Comparison of ENCODE assay signal across 8 mouse cellular contexts in genomic region chr1:132067261-132068255, GRCm38 (mm10). TPM values are rescaled to one million over a fixed set of nuclear protein-coding genes. Genes with fewer than 3 reads are reported as not detected.
DNase-seq lines count a peak whose midpoint lies in the region; ATAC-seq and TF ChIP-seq lines count a peak whose summit lies in the region.

Gene Mfsd4a, minus strand, starts transcription at chr1:132068062.

- no peaks in the 10 kb centered on the region; a peak in 1 of 4 replicates for H3K4me1 ChIP-seq in ES-E14 (ENCODE audit: control insufficient read depth in 2 of 2, insufficient read depth in 2 of 2, low read length in 2 of 2, poor library complexity in 1 of 2)
- peaks cover 11% of the 10 kb centered on the region; the same call in 1 of the 2 replicates for H3K4me1 ChIP-seq in forebrain, postnatal 0 days (ENCODE audit: insufficient read depth)
- peaks cover 6% of the 10 kb centered on the region for H3K4me1 ChIP-seq in lung, embryonic 16.5 days (replicated peaks; ENCODE audit: control insufficient read depth, insufficient read depth, low read length)

- H3K9me3 ChIP-seq in ES-E14 (ENCODE audit: control insufficient read depth, insufficient read depth, low read depth, low read length), result no peaks in the 10 kb centered on the region
- no peaks in the 10 kb centered on the region for H3K9me3 ChIP-seq in forebrain, postnatal 0 days (ENCODE audit: low read length)
- no peaks in the 10 kb centered on the region for H3K9me3 ChIP-seq in lung, embryonic 16.5 days (ENCODE audit: control insufficient read depth, low read length)

- DNase-seq in ES-E14 (ENCODE audit: low read depth, low spot score), result no peak
- peak; percentile 74 for DNase-seq in cerebellum, adult 11 months
- DNase-seq in forebrain, postnatal 0 days, result peak; percentile 26
- peak; percentile 41 for DNase-seq in layer of hippocampus, adult 9-11 months
- DNase-seq in retina, embryonic 14.5 days (ENCODE audit: low spot score), result peak; percentile 65
- peak; percentile 76 for DNase-seq in thymus, postnatal 4 days

- peak within 1 kb of the TSS; percentile 50 to 54; a peak in 3 of 4 replicates for H3K4me3 ChIP-seq in ES-E14 (ENCODE audit: insufficient read depth in 1 of 2, low read depth in 1 of 2, low read length in 2 of 2, poor library complexity in 1 of 2, severe bottlenecking in 1 of 2)
- peak within 1 kb of the TSS; percentile 49 for H3K4me3 ChIP-seq in forebrain, postnatal 0 days (ENCODE audit: low read depth, low read length)
- H3K4me3 ChIP-seq in lung, embryonic 16.5 days (ENCODE audit: low read length), result peak within 1 kb of the TSS; percentile 57

- H3K27me3 ChIP-seq in forebrain, postnatal 0 days (ENCODE audit: insufficient read depth, low read length), result no peaks in the 10 kb centered on the region; the same call in 1 of the 2 replicates
- peaks cover 30% of the 10 kb centered on the region for H3K27me3 ChIP-seq in lung, embryonic 16.5 days (ENCODE audit: control insufficient read depth, insufficient read depth, low read depth, low read length)

- H3K4me2 ChIP-seq in forebrain, postnatal 0 days (ENCODE audit: low read depth), result peak within 1 kb of the TSS; percentile 94
- H3K4me2 ChIP-seq in lung, embryonic 16.5 days (ENCODE audit: low read depth, low read length), result peak within 1 kb of the TSS; percentile 96

- in situ Hi-C loops in ES-E14 (cut with MboI; ENCODE audit: low sequenced_read_pairs in 2 of 2, unreplicated experiment in 2 of 2), result no loop called here

- peak within 1 kb of the TSS; percentile 28; the same call in 1 of the 2 replicates for H3K9ac ChIP-seq in ES-E14 (ENCODE audit: insufficient read depth, low read depth, low read length, poor library complexity, severe bottlenecking)
- H3K9ac ChIP-seq in forebrain, postnatal 0 days, result peak within 1 kb of the TSS; percentile 63
- peak within 1 kb of the TSS; percentile 66 for H3K9ac ChIP-seq in lung, embryonic 16.5 days (ENCODE audit: low read length)

- H3K27ac ChIP-seq in ES-E14 (ENCODE audit: insufficient read depth, low read depth, low read length, poor library complexity, severe bottlenecking), result no peak within 1 kb of the TSS
- H3K27ac ChIP-seq in forebrain, postnatal 0 days (ENCODE audit: low read depth, low read length), result no peak within 1 kb of the TSS
- H3K27ac ChIP-seq in lung, embryonic 16.5 days (ENCODE audit: low read length), result no peak within 1 kb of the TSS

- 5% methylated on average over 73 of the region's 80 CpGs for WGBS in forebrain, postnatal 0 days
- WGBS in lung, embryonic 16.5 days, result 2% methylated on average over 55 of the region's 80 CpGs

- peak; percentile 67 for ATAC-seq in forebrain, postnatal 0 days
- peak; percentile 36 to 49; a peak in 3 of 4 replicates for ATAC-seq in hematopoietic stem cell, adult 5-6 weeks (replicated peaks in 1 of 2; ENCODE audit: insufficient read depth in 1 of 2, low FRiP score in 2 of 2, low TSS enrichment in 1 of 2, low read depth in 1 of 2, poor library complexity in 2 of 2, severe bottlenecking in 2 of 2)
- peak; percentile 93 for ATAC-seq in lung, embryonic 16.5 days (ENCODE audit: low read depth)

- no peaks in the 10 kb centered on the region for H3K36me3 ChIP-seq in ES-E14 (ENCODE audit: control insufficient read depth, insufficient read depth, low read length, poor library complexity, severe bottlenecking)
- no peaks in the 10 kb centered on the region for H3K36me3 ChIP-seq in forebrain, postnatal 0 days (ENCODE audit: insufficient read depth)
- H3K36me3 ChIP-seq in lung, embryonic 16.5 days (ENCODE audit: control insufficient read depth, insufficient read depth, low read length), result no peaks in the 10 kb centered on the region

- peak; percentile 38 for TF ChIP-seq CTCF in forebrain, postnatal 0 days (IDR thresholded peaks at IDR 0.05; ENCODE audit: low read depth)

TF ChIP-seq in ES-E14, 5 proteins besides CTCF, POLR2A, EP300 and RAD21:
- TF ChIP-seq HCFC1 (IDR thresholded peaks at IDR 0.05; ENCODE audit: borderline replicate concordance, insufficient read depth, low read length) (no peak), MAFK (IDR thresholded peaks at IDR 0.05; ENCODE audit: insufficient read depth, low read depth, low read length) (no peak), ZC3H11A (IDR thresholded peaks at IDR 0.05; ENCODE audit: borderline replicate concordance, low read depth, low read length) (no peak), CHD2 (IDR thresholded peaks at IDR 0.05; ENCODE audit: low read depth, low read length) (no peak), ZNF384 (IDR thresholded peaks at IDR 0.05; ENCODE audit: low read depth, low read length) (no peak)
TF ChIP-seq in ES-E14: peak in this region for 0.

RNA-seq across cellular contexts. Expression of gene Mfsd4a, which starts in this region (rescaled TPM):
- total RNA-seq in ES-E14 (2012; rRNA removed), result 1.3 and 2.4 TPM in 2 replicates
- 2.8 and 3.2 TPM in 2 replicates for total RNA-seq in forebrain, postnatal 0 days (2014; rRNA removed)
- polyA plus RNA-seq in forebrain, postnatal 0 days (2015; fragmentation: Nextera tagmentation; extraction: Ambion mirVana), result 4.6 and 8.1 TPM in 2 replicates
- total RNA-seq in hematopoietic stem cell, adult 5-6 weeks (2017), result 0.79 and 2.9 TPM in 2 replicates
- polyA plus RNA-seq in lung, embryonic 16.5 days (2015; fragmentation: Nextera tagmentation; extraction: Ambion mirVana), result 16.6 and 19.3 TPM in 2 replicates

Comparison
In these comparisons a context has a peak if more than half of its experiments do, and no peak if none do; other contexts are left out.
1. ATAC-seq: peak in every context shown above with its lines; median percentile 93 in lung, embryonic 16.5 days; 67 in forebrain, postnatal 0 days; 42 in hematopoietic stem cell, adult 5-6 weeks.